In genomic region chr2:107083071-107083885, GRCm38 (mm10) we compare ENCODE assay signal across 7 mouse cellular contexts. TPM values are rescaled to one million over a fixed set of nuclear protein-coding genes. Genes with fewer than 3 reads are reported as not detected.
DNase-seq lines count a peak whose midpoint lies in the region; ATAC-seq and TF ChIP-seq lines count a peak whose summit lies in the region.

No protein-coding gene starts in this region.

- H3K36me3 ChIP-seq in lung, embryonic 14.5 days (ENCODE audit: insufficient read depth): no peaks in the 10 kb centered on the region
- H3K36me3 ChIP-seq in forebrain, embryonic 15.5 days: no peaks in the 10 kb centered on the region

- TF ChIP-seq CTCF in lung, embryonic 14.5 days (IDR thresholded peaks at IDR 0.05; ENCODE audit: low read depth): peak; percentile 74

- H3K4me3 ChIP-seq in lung, embryonic 14.5 days (ENCODE audit: low read depth, low read length): no peak overlapping the region
- no peak overlapping the region for H3K4me3 ChIP-seq in forebrain, embryonic 15.5 days

- no peak overlapping the region for H3K9ac ChIP-seq in lung, embryonic 14.5 days
- H3K9ac ChIP-seq in forebrain, embryonic 15.5 days (replicated peaks): no peak overlapping the region

- 55% methylated on average over 14 of the region's 14 CpGs for whole genome bisulfite sequencing in lung, embryonic 14.5 days
- WGBS in forebrain, embryonic 15.5 days: 46% methylated on average over 14 of the region's 14 CpGs

- H3K4me2 ChIP-seq in lung, embryonic 14.5 days: no peak overlapping the region
- no peak overlapping the region for H3K4me2 ChIP-seq in forebrain, embryonic 15.5 days (replicated peaks)

- H3K4me1 ChIP-seq in lung, embryonic 14.5 days (ENCODE audit: insufficient read depth): no peaks in the 10 kb centered on the region
- peaks cover 3% of the 10 kb centered on the region; the same call in 1 of the 2 replicates for H3K4me1 ChIP-seq in forebrain, embryonic 15.5 days

- H3K9me3 ChIP-seq in lung, embryonic 14.5 days (ENCODE audit: low read depth, low read length): no peaks in the 10 kb centered on the region
- H3K9me3 ChIP-seq in forebrain, embryonic 15.5 days: no peaks in the 10 kb centered on the region

- H3K27me3 ChIP-seq in lung, embryonic 14.5 days (ENCODE audit: insufficient read depth, low read length): no peaks in the 10 kb centered on the region
- no peaks in the 10 kb centered on the region for H3K27me3 ChIP-seq in forebrain, embryonic 15.5 days

- no peak overlapping the region for H3K27ac ChIP-seq in lung, embryonic 14.5 days (ENCODE audit: low read depth)
- no peak overlapping the region; the same call in 1 of the 2 replicates for H3K27ac ChIP-seq in forebrain, embryonic 15.5 days (replicated peaks)

- no peak for ATAC-seq in lung, embryonic 14.5 days (ENCODE audit: insufficient read depth)
- peak; percentile 84 for ATAC-seq in forebrain, embryonic 15.5 days (replicated peaks)

- DNase-seq in lung, embryonic 14.5 days: peak; percentile 57
- no peak for DNase-seq in lung, adult 18-20 months
- peak; percentile 40 to 46 for DNase-seq in adrenal gland, postnatal 36 days
- peak; percentile 9 for DNase-seq in layer of hippocampus, adult 9-10 months (ENCODE audit: low spot score)
- DNase-seq in neural tube, embryonic 10.5 days (ENCODE audit: extremely low spot score, low spot score): peak; percentile 24
- no peak for DNase-seq in spleen, postnatal 36 days (ENCODE audit: low spot score in 2 of 2)

RNA-seq across cellular contexts. Expression of gene Fshb, which starts 23.8 kb away (rescaled TPM):
- polyA plus RNA-seq in lung, embryonic 14.5 days (2014; fragmentation: Nextera tagmentation; extraction: Ambion mirVana): not detected in 2 replicates
- not detected for total RNA-seq in adrenal gland, postnatal 36 days (2021)
- polyA plus RNA-seq in forebrain, embryonic 15.5 days (2015; fragmentation: Nextera tagmentation; extraction: Ambion mirVana): not detected in 2 replicates

Comparison
In these comparisons a context has a peak if more than half of its experiments do, and no peak if none do; other contexts are left out.
1. DNase-seq: peak in lung, embryonic 14.5 days (single experiment), adrenal gland, postnatal 36 days (2 of 2), layer of hippocampus, adult 9-10 months (single experiment) and neural tube, embryonic 10.5 days (single experiment); none in lung, adult 18-20 months (0 of 2) and spleen, postnatal 36 days (0 of 2).